Mouse (Mus musculus) bone marrow macrophage, adult 2 months (primary cell): ENCODE results near the gene Klhl35.

Source experiments
- CTCF ChIP-seq: IDR thresholded peaks from 2 replicates; pipeline ENCODE4 v1.5.1; 2012; ENCODE audit warnings: low read depth, mild to moderate bottlenecking, low read length, moderate library complexity
- POLR2A ChIP-seq: IDR thresholded peaks from 2 replicates; pipeline ENCODE4 v1.6.1; 2012; ENCODE audit warnings: mild to moderate bottlenecking, low read depth, low read length, borderline replicate concordance

- peak; percentile 13; the same call in 1 of the 2 replicates for TF ChIP-seq CTCF
- TF ChIP-seq POLR2A = no peak
Observed at GRCm38 (mm10) chr7:99438881-99439280, 26.9 kb upstream of the Klhl35 start.
